Comparison of ENCODE assay signal across 9 mouse cellular contexts in genomic region chr1:162074626-162075410, GRCm38 (mm10).
DNase-seq lines count a peak whose midpoint lies in the region; ATAC-seq and TF ChIP-seq lines count a peak whose summit lies in the region.
"Had no signal": no experiment of that assay in that cellular context is flagged by ENCODE, and none has a peak within 500 bp of the region (broad histone marks: within the 10 kb centered on the region; RNA-seq: fewer than 3 reads in every experiment).

No protein-coding gene starts in this region.

- no peak for TF ChIP-seq CTCF in embryonic fibroblast, embryonic 13.5 days (IDR thresholded peaks at IDR 0.05; ENCODE audit: borderline replicate concordance, insufficient read depth, low read length)
- no peak for TF ChIP-seq CTCF in stomach, postnatal 0 days (IDR thresholded peaks at IDR 0.05; ENCODE audit: low read depth)

- no peak overlapping the region for H3K9ac ChIP-seq in hindbrain, embryonic 12.5 days
- no peak overlapping the region for H3K9ac ChIP-seq in hindbrain, embryonic 16.5 days (ENCODE audit: low read depth, low read length)
- no peak overlapping the region for H3K9ac ChIP-seq in midbrain, embryonic 11.5 days (ENCODE audit: low read length)
- no peak overlapping the region for H3K9ac ChIP-seq in midbrain, embryonic 14.5 days (replicated peaks; ENCODE audit: low read length)
- H3K9ac ChIP-seq in stomach, postnatal 0 days (ENCODE audit: low read length) = no peak overlapping the region
- no peak overlapping the region for H3K9ac ChIP-seq in midbrain, embryonic 16.5 days (ENCODE audit: low read depth, low read length)
- H3K9ac ChIP-seq: hindbrain, embryonic 15.5 days had no signal

- TF ChIP-seq POLR2A in embryonic fibroblast, embryonic 13.5 days (IDR thresholded peaks at IDR 0.05; ENCODE audit: low read depth, low read length) = 0 out of 2 replicates have a peak, but pooled peaks have one; percentile 18

- peak; percentile 83 for DNase-seq in midbrain, embryonic 11.5 days (ENCODE audit: low spot score, missing footprints)
- no peak for DNase-seq in midbrain, embryonic 14.5 days
- no peak for DNase-seq in stomach, postnatal 0 days (ENCODE audit: low spot score)
- DNase-seq in c-Kit-positive CD71-positive TER-119-positive erythroid progenitor cells, embryonic 14.5 days (ENCODE audit: low spot score) = no peak

- no peak for ATAC-seq in hindbrain, embryonic 12.5 days (ENCODE audit: low FRiP score)
- ATAC-seq in hindbrain, embryonic 16.5 days = no peak
- no peak for ATAC-seq in midbrain, embryonic 11.5 days (ENCODE audit: low FRiP score)
- ATAC-seq in midbrain, embryonic 14.5 days (ENCODE audit: low FRiP score, low TSS enrichment) = no peak
- ATAC-seq in stomach, postnatal 0 days (ENCODE audit: low FRiP score, low TSS enrichment) = 0 out of 2 replicates have a peak, but pooled peaks have one; percentile 35
- no peak for ATAC-seq in midbrain, embryonic 16.5 days

- peak overlapping the region; percentile 60 for H3K27ac ChIP-seq in hindbrain, embryonic 12.5 days
- no peak overlapping the region for H3K27ac ChIP-seq in hindbrain, embryonic 16.5 days (ENCODE audit: low read depth, low read length)
- no peak overlapping the region for H3K27ac ChIP-seq in midbrain, embryonic 11.5 days (ENCODE audit: low read depth, low read length)
- no peak overlapping the region for H3K27ac ChIP-seq in midbrain, embryonic 14.5 days (replicated peaks; ENCODE audit: low read depth, low read length)
- peak overlapping the region; percentile 99 for H3K27ac ChIP-seq in embryonic fibroblast, embryonic 13.5 days (ENCODE audit: insufficient read depth, low read length)
- H3K27ac ChIP-seq in stomach, postnatal 0 days (replicated peaks) = peak overlapping the region; percentile 63
- H3K27ac ChIP-seq in midbrain, embryonic 16.5 days (ENCODE audit: low read length) = no peak overlapping the region
- H3K27ac ChIP-seq: hindbrain, embryonic 15.5 days had no signal

- 71% methylated on average over 17 of the region's 17 CpGs for WGBS in hindbrain, embryonic 12.5 days
- 63% methylated on average over 17 of the region's 17 CpGs for WGBS in hindbrain, embryonic 16.5 days
- 83% methylated on average over 17 of the region's 17 CpGs for WGBS in midbrain, embryonic 11.5 days
- 83% methylated on average over 17 of the region's 17 CpGs for WGBS in midbrain, embryonic 14.5 days
- 55% methylated on average over 17 of the region's 17 CpGs for WGBS in stomach, postnatal 0 days
- 84% methylated on average over 17 of the region's 17 CpGs for WGBS in midbrain, embryonic 16.5 days

- H3K27me3 ChIP-seq in hindbrain, embryonic 12.5 days = no peaks in the 10 kb centered on the region
- no peaks in the 10 kb centered on the region for H3K27me3 ChIP-seq in hindbrain, embryonic 16.5 days (replicated peaks; ENCODE audit: control insufficient read depth, insufficient read depth, low read length)
- no peaks in the 10 kb centered on the region for H3K27me3 ChIP-seq in midbrain, embryonic 11.5 days (ENCODE audit: control insufficient read depth, insufficient read depth, low read length)
- no peaks in the 10 kb centered on the region for H3K27me3 ChIP-seq in midbrain, embryonic 14.5 days (ENCODE audit: control insufficient read depth, insufficient read depth, low read length)
- H3K27me3 ChIP-seq in stomach, postnatal 0 days (ENCODE audit: control insufficient read depth, insufficient read depth, low read length) = no peaks in the 10 kb centered on the region
- H3K27me3 ChIP-seq in midbrain, embryonic 16.5 days (ENCODE audit: control insufficient read depth, insufficient read depth, low read depth, low read length) = no peaks in the 10 kb centered on the region
- H3K27me3 ChIP-seq: hindbrain, embryonic 15.5 days had no signal

- no peak overlapping the region for H3K4me3 ChIP-seq in hindbrain, embryonic 12.5 days
- no peak overlapping the region for H3K4me3 ChIP-seq in hindbrain, embryonic 16.5 days (ENCODE audit: low read length)
- H3K4me3 ChIP-seq in midbrain, embryonic 11.5 days (ENCODE audit: low read depth, low read length) = no peak overlapping the region
- H3K4me3 ChIP-seq in midbrain, embryonic 14.5 days (replicated peaks; ENCODE audit: low read depth, low read length) = no peak overlapping the region
- H3K4me3 ChIP-seq in embryonic fibroblast, embryonic 13.5 days (ENCODE audit: insufficient read depth, low read length) = no peak overlapping the region
- H3K4me3 ChIP-seq in stomach, postnatal 0 days (ENCODE audit: low read depth, low read length) = no peak overlapping the region
- no peak overlapping the region for H3K4me3 ChIP-seq in midbrain, embryonic 16.5 days (ENCODE audit: low read depth, low read length)
- H3K4me3 ChIP-seq: hindbrain, embryonic 15.5 days had no signal

- peaks cover 9% of the 10 kb centered on the region for H3K4me1 ChIP-seq in hindbrain, embryonic 12.5 days
- no peaks in the 10 kb centered on the region for H3K4me1 ChIP-seq in hindbrain, embryonic 16.5 days (ENCODE audit: control insufficient read depth, insufficient read depth, low read depth, low read length)
- H3K4me1 ChIP-seq in midbrain, embryonic 11.5 days (ENCODE audit: control insufficient read depth, insufficient read depth, low read length) = no peaks in the 10 kb centered on the region
- no peaks in the 10 kb centered on the region for H3K4me1 ChIP-seq in midbrain, embryonic 14.5 days (ENCODE audit: control insufficient read depth, insufficient read depth, low read length)
- H3K4me1 ChIP-seq in embryonic fibroblast, embryonic 13.5 days (ENCODE audit: control insufficient read depth, insufficient read depth, low read length) = peaks cover 23% of the 10 kb centered on the region
- H3K4me1 ChIP-seq in stomach, postnatal 0 days (replicated peaks; ENCODE audit: control insufficient read depth, insufficient read depth) = no peaks in the 10 kb centered on the region
- no peaks in the 10 kb centered on the region for H3K4me1 ChIP-seq in midbrain, embryonic 16.5 days (ENCODE audit: control insufficient read depth, insufficient read depth, low read length)
- H3K4me1 ChIP-seq: hindbrain, embryonic 15.5 days had no signal

- no peak overlapping the region for H3K4me2 ChIP-seq in hindbrain, embryonic 12.5 days (replicated peaks)
- H3K4me2 ChIP-seq in hindbrain, embryonic 16.5 days (ENCODE audit: low read length) = no peak overlapping the region
- H3K4me2 ChIP-seq in midbrain, embryonic 11.5 days = no peak overlapping the region
- no peak overlapping the region for H3K4me2 ChIP-seq in midbrain, embryonic 14.5 days (ENCODE audit: low read length)
- H3K4me2 ChIP-seq in stomach, postnatal 0 days (replicated peaks; ENCODE audit: low read depth) = no peak overlapping the region
- H3K4me2 ChIP-seq in midbrain, embryonic 16.5 days (ENCODE audit: low read length) = no peak overlapping the region
- H3K4me2 ChIP-seq: hindbrain, embryonic 15.5 days had no signal

- no peaks in the 10 kb centered on the region for H3K36me3 ChIP-seq in hindbrain, embryonic 12.5 days
- no peaks in the 10 kb centered on the region for H3K36me3 ChIP-seq in hindbrain, embryonic 16.5 days (ENCODE audit: control insufficient read depth, insufficient read depth, low read length)
- H3K36me3 ChIP-seq in midbrain, embryonic 11.5 days (ENCODE audit: control insufficient read depth, insufficient read depth, low read length) = no peaks in the 10 kb centered on the region
- no peaks in the 10 kb centered on the region for H3K36me3 ChIP-seq in midbrain, embryonic 14.5 days (ENCODE audit: control insufficient read depth, insufficient read depth, low read length)
- no peaks in the 10 kb centered on the region for H3K36me3 ChIP-seq in stomach, postnatal 0 days (ENCODE audit: control insufficient read depth, insufficient read depth, low read length)
- no peaks in the 10 kb centered on the region for H3K36me3 ChIP-seq in midbrain, embryonic 16.5 days (ENCODE audit: control insufficient read depth, insufficient read depth, low read length)
- H3K36me3 ChIP-seq: hindbrain, embryonic 15.5 days had no signal

- H3K9me3 ChIP-seq in hindbrain, embryonic 12.5 days (replicated peaks) = no peaks in the 10 kb centered on the region
- no peaks in the 10 kb centered on the region for H3K9me3 ChIP-seq in hindbrain, embryonic 16.5 days (ENCODE audit: control insufficient read depth, low read length)
- no peaks in the 10 kb centered on the region for H3K9me3 ChIP-seq in midbrain, embryonic 11.5 days (ENCODE audit: control insufficient read depth, low read length)
- H3K9me3 ChIP-seq in midbrain, embryonic 14.5 days (ENCODE audit: control insufficient read depth, low read length) = no peaks in the 10 kb centered on the region
- H3K9me3 ChIP-seq in stomach, postnatal 0 days (ENCODE audit: control insufficient read depth, low read length) = no peaks in the 10 kb centered on the region
- no peaks in the 10 kb centered on the region for H3K9me3 ChIP-seq in midbrain, embryonic 16.5 days (replicated peaks; ENCODE audit: control insufficient read depth, low read length, poor library complexity, severe bottlenecking)
- H3K9me3 ChIP-seq: hindbrain, embryonic 15.5 days had no signal

- no peak for TF ChIP-seq EP300 in stomach, postnatal 0 days (optimal IDR thresholded peaks at IDR 0.05)

Comparison
In these comparisons a context has a peak if more than half of its experiments do, and no peak if none do; other contexts are left out.
1. H3K27ac ChIP-seq: peak in hindbrain, embryonic 12.5 days (single experiment), embryonic fibroblast, embryonic 13.5 days (single experiment) and stomach, postnatal 0 days (single experiment); none in hindbrain, embryonic 16.5 days (single experiment), midbrain, embryonic 11.5 days (single experiment), midbrain, embryonic 14.5 days (single experiment) and midbrain, embryonic 16.5 days (single experiment).